Mouse (Mus musculus): Measurements from ENCODE around the gene Ubac2. TPM values are rescaled to one million over a fixed set of nuclear protein-coding genes. Genes with fewer than 3 reads are reported as not detected.

The Ubac2 gene
- polyA plus RNA-seq, 1 experiment = 1.3 TPM

DNA sequence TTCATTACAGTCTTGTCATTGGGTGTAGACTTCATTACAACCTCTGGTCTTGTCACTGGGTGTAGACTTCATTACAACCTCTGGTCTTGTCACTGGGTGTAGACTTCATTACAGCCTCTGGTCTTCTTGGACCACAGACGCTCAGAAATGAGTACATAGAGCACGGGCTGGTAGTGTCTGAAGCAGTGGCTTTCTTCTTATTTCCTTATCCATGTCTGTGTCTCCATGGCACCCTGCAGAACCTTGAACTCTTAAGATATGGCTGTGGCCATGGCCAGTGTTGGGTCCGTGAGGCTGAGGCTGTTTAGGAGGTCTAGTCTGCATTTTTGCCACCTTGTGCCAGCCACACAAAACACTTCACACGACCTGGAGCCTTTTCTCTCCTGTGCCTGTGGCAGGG, 129.8 kb downstream of the Ubac2 start:
- no peaks in the 10 kb centered on the region for H3K27me3 ChIP-seq (ENCODE audit: control insufficient read depth)
- H3K36me3 ChIP-seq (ENCODE audit: control insufficient read depth) = peaks cover 14% of the 10 kb centered on the region
- no peaks in the 10 kb centered on the region for H3K9me3 ChIP-seq (ENCODE audit: control insufficient read depth, low read length)
- peaks cover 20% of the 10 kb centered on the region for H3K4me1 ChIP-seq (ENCODE audit: control insufficient read depth)
- TF ChIP-seq TAL1 (IDR thresholded peaks at IDR 0.05; ENCODE audit: low read length) (no peak), GATA1 (IDR thresholded peaks at IDR 0.05; ENCODE audit: low read length) (no peak)
- no peak overlapping the region for H3K4me3 ChIP-seq (replicated peaks)

DNA sequence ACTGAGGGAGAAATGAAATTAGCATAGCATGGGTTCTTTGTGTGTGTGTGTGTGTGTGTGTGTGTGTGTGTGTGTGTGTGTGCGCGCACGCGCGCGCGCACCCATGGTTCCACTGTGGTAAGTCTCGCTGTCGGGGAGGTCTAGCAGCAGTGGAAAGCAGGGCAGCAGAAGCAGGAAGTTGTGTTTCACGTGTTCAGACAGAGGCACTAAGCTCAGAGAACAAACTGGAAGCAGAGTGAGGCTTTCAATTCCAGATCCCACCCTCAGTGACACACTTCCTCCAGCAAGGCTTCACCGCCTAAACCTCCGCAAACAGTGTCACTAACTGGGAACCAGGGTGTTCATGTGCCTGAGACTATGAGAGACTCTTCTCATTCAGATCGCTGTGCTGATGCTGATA, 131.1 kb downstream of the Ubac2 start:
- no peak for TF ChIP-seq TAL1 (IDR thresholded peaks at IDR 0.05; ENCODE audit: low read length)
- no peak for TF ChIP-seq GATA1 (IDR thresholded peaks at IDR 0.05; ENCODE audit: low read length)
- Histone ChIP-seq H3K36me3 (ENCODE audit: control insufficient read depth) (peaks cover 14% of the 10 kb centered on the region), H3K4me1 (ENCODE audit: control insufficient read depth) (peaks cover 15% of the 10 kb centered on the region), H3K4me3 (replicated peaks) (no peak overlapping the region), H3K9me3 (ENCODE audit: control insufficient read depth, low read length) (no peaks in the 10 kb centered on the region), H3K27me3 (ENCODE audit: control insufficient read depth) (no peaks in the 10 kb centered on the region)

DNA sequence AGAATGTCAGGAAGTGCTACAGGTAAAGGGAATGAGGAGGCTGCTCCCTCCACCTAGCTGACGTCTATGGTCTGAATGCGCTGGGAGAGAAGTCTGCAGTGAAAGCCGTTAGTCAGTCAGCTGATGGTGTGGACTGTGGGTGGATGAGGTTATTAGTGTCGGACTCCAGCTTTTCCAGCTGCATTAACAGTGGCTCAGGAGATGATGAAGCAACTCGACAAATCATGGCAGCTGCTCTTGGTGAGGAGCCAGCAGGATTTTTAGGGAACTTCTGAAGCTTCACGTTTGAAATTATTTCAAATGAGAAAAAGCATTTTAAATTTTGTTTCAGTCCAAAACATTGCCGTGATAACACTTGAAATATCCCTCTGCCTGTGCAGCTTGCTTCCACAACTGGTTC, 131.9 kb downstream of the Ubac2 start:
- Histone ChIP-seq H3K4me1 (ENCODE audit: control insufficient read depth) (peaks cover 15% of the 10 kb centered on the region), H3K36me3 (ENCODE audit: control insufficient read depth) (peaks cover 14% of the 10 kb centered on the region), H3K9me3 (ENCODE audit: control insufficient read depth, low read length) (no peaks in the 10 kb centered on the region), H3K27me3 (ENCODE audit: control insufficient read depth) (no peaks in the 10 kb centered on the region), H3K4me3 (replicated peaks) (no peak overlapping the region)
- TF ChIP-seq TAL1 (IDR thresholded peaks at IDR 0.05; ENCODE audit: low read length) (no peak), GATA1 (IDR thresholded peaks at IDR 0.05; ENCODE audit: low read length) (no peak)

DNA sequence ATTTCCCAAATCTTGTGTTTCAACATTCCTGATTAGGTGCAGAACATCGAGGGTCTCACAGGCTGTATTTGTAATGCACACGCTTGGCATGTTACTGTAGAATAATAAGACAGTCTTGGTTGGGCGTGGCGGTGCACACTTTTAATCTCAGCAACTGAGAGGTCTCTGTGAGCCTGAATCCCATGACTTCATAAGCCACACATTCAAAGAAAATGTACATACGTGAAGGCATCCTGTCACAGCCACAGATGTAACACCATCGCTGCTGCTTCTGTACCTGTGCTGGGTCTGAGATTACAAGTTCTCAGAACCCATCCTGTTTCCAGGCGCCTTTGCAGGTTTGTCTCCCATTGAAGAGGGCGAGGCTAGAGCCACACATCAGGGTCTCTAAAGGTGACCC, 133.3 kb downstream of the Ubac2 start:
- no peak overlapping the region for H3K4me3 ChIP-seq (replicated peaks)
- H3K9me3 ChIP-seq (ENCODE audit: control insufficient read depth, low read length) = no peaks in the 10 kb centered on the region
- H3K4me1 ChIP-seq (ENCODE audit: control insufficient read depth) = peaks cover 15% of the 10 kb centered on the region
- peaks cover 14% of the 10 kb centered on the region for H3K36me3 ChIP-seq (ENCODE audit: control insufficient read depth)
- no peaks in the 10 kb centered on the region for H3K27me3 ChIP-seq (ENCODE audit: control insufficient read depth)
- no peak for TF ChIP-seq TAL1 (IDR thresholded peaks at IDR 0.05; ENCODE audit: low read length)
- no peak for TF ChIP-seq GATA1 (IDR thresholded peaks at IDR 0.05; ENCODE audit: low read length)

DNA sequence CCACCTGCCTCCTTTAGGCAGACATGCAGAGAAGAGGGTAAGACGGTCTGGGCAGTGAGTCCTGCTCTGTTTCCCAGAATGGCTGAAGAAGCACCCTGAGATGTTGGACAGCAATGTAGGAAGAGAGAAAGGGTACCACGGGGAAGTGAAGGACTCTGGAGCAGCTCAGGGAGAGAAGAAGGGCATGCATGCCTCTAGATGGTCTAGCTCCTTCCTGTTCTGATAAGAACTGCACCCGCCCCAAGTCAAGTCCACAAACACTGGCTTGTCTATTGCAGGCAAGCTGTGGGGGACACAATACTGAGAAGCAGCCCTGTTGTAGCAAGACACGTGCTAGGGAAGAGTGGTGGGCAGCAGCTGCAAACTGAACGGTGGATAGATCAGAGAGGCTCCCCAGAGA, 133.8 kb downstream of the Ubac2 start:
- TF ChIP-seq TAL1 (IDR thresholded peaks at IDR 0.05; ENCODE audit: low read length) (no peak), GATA1 (IDR thresholded peaks at IDR 0.05; ENCODE audit: low read length) (no peak)
- H3K4me3 ChIP-seq (replicated peaks) = no peak overlapping the region
- no peaks in the 10 kb centered on the region for H3K27me3 ChIP-seq (ENCODE audit: control insufficient read depth)
- H3K4me1 ChIP-seq (ENCODE audit: control insufficient read depth) = peaks cover 15% of the 10 kb centered on the region
- no peaks in the 10 kb centered on the region for H3K9me3 ChIP-seq (ENCODE audit: control insufficient read depth, low read length)
- H3K36me3 ChIP-seq (ENCODE audit: control insufficient read depth) = peaks cover 14% of the 10 kb centered on the region

DNA sequence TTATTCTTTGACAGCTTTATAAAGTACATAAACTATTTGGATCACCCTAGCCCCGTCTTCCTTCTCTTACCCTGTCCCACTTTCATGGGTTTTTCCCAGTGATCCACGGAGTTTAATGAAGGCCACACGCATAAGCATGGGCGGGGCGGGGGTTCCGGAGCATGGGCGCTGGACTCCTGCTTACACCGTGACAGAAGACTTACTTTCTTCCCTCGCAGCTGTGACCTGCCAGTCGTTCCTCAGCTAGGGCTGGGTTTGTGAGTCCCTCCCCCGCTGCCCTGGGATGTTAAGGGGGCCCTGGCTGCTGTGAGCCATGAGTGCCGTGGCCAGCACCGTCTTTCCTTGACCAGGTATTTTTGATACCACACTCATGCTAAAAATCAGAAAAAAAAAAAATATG, 134.4 kb downstream of the Ubac2 start:
- H3K9me3 ChIP-seq (ENCODE audit: control insufficient read depth, low read length) = no peaks in the 10 kb centered on the region
- H3K27me3 ChIP-seq (ENCODE audit: control insufficient read depth) = no peaks in the 10 kb centered on the region
- TF ChIP-seq GATA1 (IDR thresholded peaks at IDR 0.05; ENCODE audit: low read length) (no peak), TAL1 (IDR thresholded peaks at IDR 0.05; ENCODE audit: low read length) (no peak)
- H3K36me3 ChIP-seq (ENCODE audit: control insufficient read depth) = peaks cover 14% of the 10 kb centered on the region
- H3K4me1 ChIP-seq (ENCODE audit: control insufficient read depth) = peaks cover 15% of the 10 kb centered on the region
- no peak overlapping the region for H3K4me3 ChIP-seq (replicated peaks)

DNA sequence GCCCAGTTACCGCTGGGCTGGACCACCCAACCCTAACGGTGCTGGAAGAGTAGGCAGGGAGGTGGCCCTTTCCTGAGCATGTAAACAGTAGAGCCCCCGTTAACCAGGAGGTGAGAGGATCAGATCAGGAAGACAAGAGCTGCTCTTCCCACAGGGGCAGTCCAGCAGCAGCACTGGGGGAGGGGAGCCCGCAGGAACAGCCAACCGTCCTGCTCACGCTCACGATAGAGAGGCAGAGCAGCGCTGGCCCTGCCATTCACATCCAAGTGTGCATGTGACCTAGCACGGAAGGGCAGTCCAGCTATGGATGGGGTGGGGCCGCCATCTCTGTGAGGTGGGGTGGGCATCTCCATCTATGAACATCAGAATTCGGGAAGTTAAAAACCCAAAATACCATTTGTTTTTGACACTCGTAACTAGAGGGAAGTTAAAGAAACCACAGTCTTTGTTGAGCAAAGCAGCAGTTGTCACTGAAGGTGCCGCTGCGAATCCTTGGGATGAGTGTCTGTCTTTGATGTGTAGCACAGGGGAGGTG, 135.1 kb downstream of the Ubac2 start:
- TF ChIP-seq GATA1 (IDR thresholded peaks at IDR 0.05; ENCODE audit: low read length) (no peak), TAL1 (IDR thresholded peaks at IDR 0.05; ENCODE audit: low read length) (no peak)
- no peaks in the 10 kb centered on the region for H3K27me3 ChIP-seq (ENCODE audit: control insufficient read depth)
- H3K36me3 ChIP-seq (ENCODE audit: control insufficient read depth) = peaks cover 14% of the 10 kb centered on the region
- H3K4me1 ChIP-seq (ENCODE audit: control insufficient read depth) = peaks cover 15% of the 10 kb centered on the region
- no peak overlapping the region for H3K4me3 ChIP-seq (replicated peaks)
- H3K9me3 ChIP-seq (ENCODE audit: control insufficient read depth, low read length) = no peaks in the 10 kb centered on the region

DNA sequence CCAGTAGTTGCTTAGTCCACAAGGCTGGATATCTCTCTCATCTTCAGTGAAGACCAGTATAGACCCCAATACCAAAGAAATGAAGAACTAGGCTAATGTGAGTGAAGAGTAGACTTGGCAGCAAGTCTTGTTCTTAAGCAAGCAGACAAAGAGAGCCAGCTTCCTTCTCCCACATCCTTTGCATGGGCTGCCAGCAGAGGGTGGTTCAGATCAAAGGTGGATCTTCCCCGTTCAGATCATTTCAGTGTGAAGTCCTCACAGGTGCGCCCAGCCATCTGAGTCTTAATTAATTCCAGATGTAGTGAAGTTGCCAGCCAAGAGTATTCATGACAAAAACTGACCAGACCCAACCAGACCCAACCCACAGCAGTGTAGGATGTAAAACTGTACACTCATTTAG, 139.5 kb downstream of the Ubac2 start:
- H3K36me3 ChIP-seq (ENCODE audit: control insufficient read depth) = peaks cover 8% of the 10 kb centered on the region
- TF ChIP-seq TAL1 (IDR thresholded peaks at IDR 0.05; ENCODE audit: low read length) (no peak), GATA1 (IDR thresholded peaks at IDR 0.05; ENCODE audit: low read length) (no peak)
- H3K4me1 ChIP-seq (ENCODE audit: control insufficient read depth) = peaks cover 13% of the 10 kb centered on the region
- H3K9me3 ChIP-seq (ENCODE audit: control insufficient read depth, low read length) = no peaks in the 10 kb centered on the region
- no peaks in the 10 kb centered on the region for H3K27me3 ChIP-seq (ENCODE audit: control insufficient read depth)
- no peak overlapping the region for H3K4me3 ChIP-seq (replicated peaks)

DNA sequence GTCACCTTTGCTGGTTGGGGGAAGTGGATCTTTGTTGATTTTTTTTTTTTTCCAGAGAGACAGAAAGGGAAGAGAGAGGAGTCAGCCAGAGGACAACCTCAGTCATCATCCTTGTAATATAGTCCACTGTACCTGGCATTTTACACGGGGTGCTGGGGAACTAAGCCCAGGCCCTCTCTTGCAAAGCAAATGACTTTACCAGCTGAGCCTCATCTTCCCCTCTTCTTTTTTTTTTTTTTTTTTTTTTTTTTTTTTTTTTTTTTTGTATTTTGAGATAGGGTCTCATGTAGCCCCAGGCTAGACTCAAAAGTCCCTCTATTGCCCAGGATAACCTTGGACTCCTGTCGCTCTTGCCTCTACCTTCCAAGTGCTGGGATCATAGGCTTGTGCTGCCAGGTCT, 141.0 kb downstream of the Ubac2 start:
- Histone ChIP-seq H3K4me3 (replicated peaks) (no peak overlapping the region), H3K9me3 (ENCODE audit: control insufficient read depth, low read length) (no peaks in the 10 kb centered on the region), H3K27me3 (ENCODE audit: control insufficient read depth) (no peaks in the 10 kb centered on the region), H3K4me1 (ENCODE audit: control insufficient read depth) (peaks cover 22% of the 10 kb centered on the region), H3K36me3 (ENCODE audit: control insufficient read depth) (peaks cover 8% of the 10 kb centered on the region)
- TF ChIP-seq GATA1 (IDR thresholded peaks at IDR 0.05; ENCODE audit: low read length) (no peak), TAL1 (IDR thresholded peaks at IDR 0.05; ENCODE audit: low read length) (no peak)

DNA sequence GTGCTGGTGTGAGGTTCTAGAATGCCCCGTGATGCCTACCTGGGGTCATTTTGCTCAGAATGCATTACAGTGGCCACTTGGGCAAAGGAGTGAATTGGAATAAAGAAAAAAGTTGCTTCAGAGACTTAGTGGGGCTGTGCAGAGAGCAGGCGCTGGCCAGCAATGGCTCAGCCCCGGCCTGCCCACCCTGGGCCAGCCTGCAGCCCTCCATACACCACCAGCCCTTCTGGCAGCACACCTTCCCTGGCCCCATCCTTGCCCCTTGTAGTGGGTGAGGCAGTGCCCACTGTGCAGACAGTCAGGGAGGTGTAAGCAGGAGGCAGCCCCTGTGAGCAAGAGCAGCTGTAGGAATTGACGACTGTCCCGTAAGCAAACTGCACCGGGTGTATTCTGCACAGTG, 142.1 kb downstream of the Ubac2 start:
- H3K36me3 ChIP-seq (ENCODE audit: control insufficient read depth) = peaks cover 8% of the 10 kb centered on the region
- no peaks in the 10 kb centered on the region for H3K9me3 ChIP-seq (ENCODE audit: control insufficient read depth, low read length)
- H3K4me3 ChIP-seq (replicated peaks) = no peak overlapping the region
- H3K4me1 ChIP-seq (ENCODE audit: control insufficient read depth) = peaks cover 27% of the 10 kb centered on the region
- TF ChIP-seq GATA1 (IDR thresholded peaks at IDR 0.05; ENCODE audit: low read length) (no peak), TAL1 (IDR thresholded peaks at IDR 0.05; ENCODE audit: low read length) (no peak)
- no peaks in the 10 kb centered on the region for H3K27me3 ChIP-seq (ENCODE audit: control insufficient read depth)
